Comparison of ENCODE assay signal across 13 mouse cellular contexts in genomic region chr7:63346393-63346730, GRCm38 (mm10).
DNase-seq lines count a peak whose midpoint lies in the region; ATAC-seq and TF ChIP-seq lines count a peak whose summit lies in the region.
"Had no signal": no experiment of that assay in that cellular context is flagged by ENCODE, and none has a peak within 500 bp of the region (broad histone marks: within the 10 kb centered on the region; RNA-seq: fewer than 3 reads in every experiment).

No protein-coding gene starts in this region.

- H3K9ac ChIP-seq in midbrain, embryonic 15.5 days = no peak overlapping the region
- no peak overlapping the region for H3K9ac ChIP-seq in midbrain, postnatal 0 days (replicated peaks; ENCODE audit: low read length, poor library complexity, severe bottlenecking)
- H3K9ac ChIP-seq in kidney, embryonic 15.5 days = no peak overlapping the region
- H3K9ac ChIP-seq: heart, embryonic 12.5 days; hindbrain, embryonic 15.5 days had no signal

- no peak overlapping the region for H3K4me2 ChIP-seq in midbrain, embryonic 15.5 days
- H3K4me2 ChIP-seq in midbrain, postnatal 0 days (ENCODE audit: low read depth, low read length, poor library complexity, severe bottlenecking) = no peak overlapping the region
- no peak overlapping the region for H3K4me2 ChIP-seq in kidney, embryonic 15.5 days
- H3K4me2 ChIP-seq: heart, embryonic 12.5 days; hindbrain, embryonic 15.5 days had no signal

- no peak for TF ChIP-seq CTCF in left cerebral cortex, adult 2 months (IDR thresholded peaks at IDR 0.05)
- TF ChIP-seq CTCF in midbrain, postnatal 0 days (IDR thresholded peaks at IDR 0.05) = no peak
- TF ChIP-seq CTCF in olfactory bulb, adult 2 months (IDR thresholded peaks at IDR 0.05; ENCODE audit: insufficient read depth, low read depth, low read length) = no peak

- no peaks in the 10 kb centered on the region for H3K9me3 ChIP-seq in midbrain, embryonic 15.5 days
- H3K9me3 ChIP-seq in midbrain, postnatal 0 days (ENCODE audit: low read length) = no peaks in the 10 kb centered on the region
- H3K9me3 ChIP-seq in kidney, embryonic 15.5 days (replicated peaks) = no peaks in the 10 kb centered on the region
- H3K9me3 ChIP-seq: embryonic facial prominence, embryonic 10.5 days; heart, embryonic 12.5 days; hindbrain, embryonic 10.5 days; hindbrain, embryonic 15.5 days had no signal

- no peak overlapping the region for H3K4me3 ChIP-seq in left cerebral cortex, adult 2 months
- no peak overlapping the region for H3K4me3 ChIP-seq in midbrain, embryonic 15.5 days
- H3K4me3 ChIP-seq in midbrain, postnatal 0 days (ENCODE audit: low read depth, low read length) = no peak overlapping the region
- no peak overlapping the region for H3K4me3 ChIP-seq in olfactory bulb, adult 2 months (ENCODE audit: insufficient read depth, low read depth, low read length)
- no peak overlapping the region for H3K4me3 ChIP-seq in kidney, embryonic 15.5 days (replicated peaks)
- H3K4me3 ChIP-seq: embryonic facial prominence, embryonic 10.5 days; heart, adult 2 months; heart, embryonic 12.5 days; hindbrain, embryonic 10.5 days; hindbrain, embryonic 15.5 days had no signal

- no peaks in the 10 kb centered on the region for H3K36me3 ChIP-seq in midbrain, embryonic 15.5 days (replicated peaks)
- H3K36me3 ChIP-seq in midbrain, postnatal 0 days (ENCODE audit: insufficient read depth, low read length) = no peaks in the 10 kb centered on the region
- H3K36me3 ChIP-seq in kidney, embryonic 15.5 days = no peaks in the 10 kb centered on the region
- H3K36me3 ChIP-seq: embryonic facial prominence, embryonic 10.5 days; heart, embryonic 12.5 days; hindbrain, embryonic 10.5 days; hindbrain, embryonic 15.5 days had no signal

- intact Hi-C loops in left cerebral cortex, adult 2 months (cut with DNase I) = loop anchor here (1.0 to 10.0 kb wide), 5 partner anchors 116 to 668 kb away; partner anchors contain the start of gene Klf13
- intact Hi-C loops in left cerebral cortex, postnatal 25 days (cut with DNase I) = loop anchor here (1.0 to 5.0 kb wide), 2 partner anchors 99 to 371 kb away; no protein-coding TSS in a partner anchor

- peak overlapping the region; percentile 75 for H3K27ac ChIP-seq in left cerebral cortex, adult 2 months
- no peak overlapping the region for H3K27ac ChIP-seq in midbrain, embryonic 15.5 days
- H3K27ac ChIP-seq in midbrain, postnatal 0 days (ENCODE audit: low read depth, low read length) = no peak overlapping the region
- peak overlapping the region; percentile 1; the same call in 1 of the 2 replicates for H3K27ac ChIP-seq in olfactory bulb, adult 2 months (ENCODE audit: insufficient read depth, low read depth, low read length)
- no peak overlapping the region for H3K27ac ChIP-seq in kidney, embryonic 15.5 days
- H3K27ac ChIP-seq: embryonic facial prominence, embryonic 10.5 days; heart, adult 2 months; hindbrain, embryonic 10.5 days; hindbrain, embryonic 15.5 days had no signal

- WGBS in midbrain, embryonic 15.5 days = 91% methylated on average over 2 of the region's 2 CpGs
- 85% methylated on average over 2 of the region's 2 CpGs for WGBS in midbrain, postnatal 0 days
- WGBS in olfactory bulb, adult 2 months = 73% methylated on average over 2 of the region's 2 CpGs
- 92% methylated on average over 2 of the region's 2 CpGs for WGBS in kidney, embryonic 15.5 days

- no peak for TF ChIP-seq POLR2A in olfactory bulb, adult 2 months (IDR thresholded peaks at IDR 0.05; ENCODE audit: insufficient read depth, low read depth, low read length)

- 0 out of 2 replicates have a peak, but pooled peaks have one; percentile 20 for ATAC-seq in midbrain, embryonic 15.5 days (replicated peaks)
- ATAC-seq in midbrain, postnatal 0 days (ENCODE audit: low FRiP score) = no peak
- ATAC-seq in kidney, embryonic 15.5 days (replicated peaks; ENCODE audit: low FRiP score) = no peak

- no peaks in the 10 kb centered on the region for H3K27me3 ChIP-seq in midbrain, embryonic 15.5 days (replicated peaks)
- no peaks in the 10 kb centered on the region for H3K27me3 ChIP-seq in midbrain, postnatal 0 days (ENCODE audit: insufficient read depth, low read length)
- no peaks in the 10 kb centered on the region for H3K27me3 ChIP-seq in kidney, embryonic 15.5 days
- H3K27me3 ChIP-seq: heart, embryonic 12.5 days; hindbrain, embryonic 15.5 days had no signal

- DNase-seq in frontal cortex, postnatal 36 days (ENCODE audit: low spot score in 2 of 2) = peak; percentile 37 to 67
- no peak for DNase-seq in frontal cortex, adult 2 months (ENCODE audit: extremely low spot score in 1 of 2, low spot score in 1 of 2)
- peak in 1 of 2 experiments; percentile 40 for DNase-seq in left cerebral cortex, adult 2 months (ENCODE audit: extremely low spot score in 1 of 2, low spot score in 2 of 2)
- DNase-seq in left cerebral cortex, postnatal 25 days (ENCODE audit: low spot score in 2 of 2) = no peak
- no peak for DNase-seq in midbrain, postnatal 0 days (ENCODE audit: low spot score)
- DNase-seq: heart, adult 2 months had no signal

- H3K4me1 ChIP-seq in midbrain, embryonic 15.5 days = no peaks in the 10 kb centered on the region
- no peaks in the 10 kb centered on the region; the same call in 1 of the 2 replicates for H3K4me1 ChIP-seq in midbrain, postnatal 0 days (ENCODE audit: insufficient read depth, low read length)
- peaks cover 11% of the 10 kb centered on the region for H3K4me1 ChIP-seq in olfactory bulb, adult 2 months (ENCODE audit: control insufficient read depth, insufficient read depth, low read length)
- no peaks in the 10 kb centered on the region for H3K4me1 ChIP-seq in kidney, embryonic 15.5 days
- H3K4me1 ChIP-seq: embryonic facial prominence, embryonic 10.5 days; heart, embryonic 12.5 days; hindbrain, embryonic 15.5 days had no signal

Comparison
In these comparisons a context has a peak if more than half of its experiments do, and no peak if none do; other contexts are left out.
1. DNase-seq: peak in frontal cortex, postnatal 36 days (2 of 2); none in frontal cortex, adult 2 months (0 of 2), left cerebral cortex, postnatal 25 days (0 of 2) and midbrain, postnatal 0 days (single experiment).
2. H3K27ac ChIP-seq: peak in left cerebral cortex, adult 2 months (single experiment) and olfactory bulb, adult 2 months (single experiment); none in midbrain, embryonic 15.5 days (single experiment), midbrain, postnatal 0 days (single experiment) and kidney, embryonic 15.5 days (single experiment).